Mouse (Mus musculus) liver, embryonic 14.5 days (tissue): ENCODE measurements around the gene Marveld3.

Experiments
- CTCF ChIP-seq: IDR thresholded peaks from 2 replicates; pipeline ENCODE4 v1.5.1; 2016; ENCODE audit warnings: antibody characterized with exemption, low read depth, control low read depth
- EP300 ChIP-seq: IDR thresholded peaks from 2 replicates; pipeline ENCODE4 v1.6.1; 2016; ENCODE audit warnings: antibody characterized with exemption, low read depth

GRCm38 (mm10) chr8:110010868-110011267 lies 48.9 kb upstream of the Marveld3 start:
- TF ChIP-seq CTCF (peak; percentile 78), EP300 (no peak)
